Comparison of ENCODE assay signal across 24 mouse cellular contexts in genomic region chr16:13422522-13422921, GRCm38 (mm10).
DNase-seq lines count a peak whose midpoint lies in the region; ATAC-seq and TF ChIP-seq lines count a peak whose summit lies in the region.
"Had no signal": no experiment of that assay in that cellular context is flagged by ENCODE, and none has a peak within 500 bp of the region (broad histone marks: within the 10 kb centered on the region; RNA-seq: fewer than 3 reads in every experiment).

No protein-coding gene starts in this region.

- no peaks in the 10 kb centered on the region for H3K36me3 ChIP-seq in G1E (replicated peaks)
- H3K36me3 ChIP-seq: embryonic facial prominence, embryonic 10.5 days; embryonic facial prominence, embryonic 12.5 days; forebrain, embryonic 10.5 days; forebrain, embryonic 15.5 days had no signal

- no peak overlapping the region for H3K27ac ChIP-seq in left cerebral cortex, adult 2 months
- H3K27ac ChIP-seq: embryonic facial prominence, embryonic 10.5 days; embryonic facial prominence, embryonic 12.5 days; forebrain, embryonic 10.5 days; forebrain, embryonic 13.5 days; forebrain, embryonic 15.5 days had no signal

- peak; percentile 55; the same call in 1 of the 2 replicates for ATAC-seq in G1E (ENCODE audit: extremely low read depth, insufficient number of reproducible peaks, low FRiP score, poor library complexity, severe bottlenecking)
- ATAC-seq: activated CD4-positive, CD25-positive, alpha-beta regulatory T cell, adult 4 months; CD4-positive, CD25-positive, alpha-beta regulatory T cell, adult 4 months; forebrain, embryonic 13.5 days; forebrain, embryonic 15.5 days; forebrain, postnatal 0 days; Patski had no signal

- peaks cover 66% of the 10 kb centered on the region for H3K4me1 ChIP-seq in G1E (ENCODE audit: insufficient read depth, low read depth, low read length)
- H3K4me1 ChIP-seq: embryonic facial prominence, embryonic 10.5 days; embryonic facial prominence, embryonic 12.5 days; forebrain, embryonic 10.5 days; forebrain, embryonic 13.5 days; forebrain, embryonic 15.5 days had no signal

- DNase-seq in 416B (ENCODE audit: low read depth), result peak; percentile 33
- DNase-seq in G1E (ENCODE audit: low spot score), result no peak
- peak; percentile 27 for DNase-seq in induced T-regulatory cell, adult 2 months (ENCODE audit: low read depth)
- DNase-seq in layer of hippocampus, adult 8-10 months (ENCODE audit: low spot score in 2 of 2), result no peak
- DNase-seq in left cerebral cortex, adult 2 months (ENCODE audit: extremely low spot score in 1 of 2, low spot score in 2 of 2), result no peak
- DNase-seq: adrenal gland, adult 8-10 months; adrenal gland, postnatal 14 days; adrenal gland, postnatal 36 days; cerebellum, adult 11-12 months; cerebellum, adult 2 months; cerebellum, adult 9-10 months; cerebellum, postnatal 10 days; cerebellum, postnatal 25 days; forebrain, postnatal 0 days had no signal

- intact Hi-C loops in left cerebral cortex, adult 2 months (cut with DNase I), result no loop called here

- peaks cover 36% of the 10 kb centered on the region for H3K27me3 ChIP-seq in G1E (ENCODE audit: insufficient read depth, low read length)
- H3K27me3 ChIP-seq: CH12.LX; embryonic facial prominence, embryonic 12.5 days; forebrain, embryonic 13.5 days; forebrain, embryonic 15.5 days; Patski had no signal

- no peak for TF ChIP-seq CTCF in G1E (IDR thresholded peaks at IDR 0.05; ENCODE audit: low read depth, low read length)
- TF ChIP-seq CTCF in left cerebral cortex, adult 2 months (IDR thresholded peaks at IDR 0.05), result no peak

- peaks cover 5% of the 10 kb centered on the region for H3K9me3 ChIP-seq in G1E (replicated peaks)
- H3K9me3 ChIP-seq: embryonic facial prominence, embryonic 10.5 days; embryonic facial prominence, embryonic 12.5 days; forebrain, embryonic 10.5 days; forebrain, embryonic 13.5 days; forebrain, embryonic 15.5 days had no signal

- H3K4me3 ChIP-seq in G1E (ENCODE audit: low read depth, low read length), result no peak overlapping the region
- no peak overlapping the region for H3K4me3 ChIP-seq in left cerebral cortex, adult 2 months
- H3K4me3 ChIP-seq: embryonic facial prominence, embryonic 10.5 days; embryonic facial prominence, embryonic 12.5 days; erythroblast, embryonic 14.5 days; forebrain, embryonic 10.5 days; forebrain, embryonic 13.5 days; forebrain, embryonic 15.5 days had no signal

Comparison
In these comparisons a context has a peak if more than half of its experiments do, and no peak if none do; other contexts are left out.
1. DNase-seq: peak in 416B (single experiment) and induced T-regulatory cell, adult 2 months (single experiment); none in G1E (single experiment), layer of hippocampus, adult 8-10 months (0 of 2) and left cerebral cortex, adult 2 months (0 of 2).